Mouse (Mus musculus): Measurements from ENCODE around the gene Nipal1. TPM values are rescaled to one million over a fixed set of nuclear protein-coding genes. Genes with fewer than 3 reads are reported as not detected.

Nipal1 gene
- total and polyA plus RNA-seq, 3 experiments = 0.35 TPM; not detected in 2

DNA sequence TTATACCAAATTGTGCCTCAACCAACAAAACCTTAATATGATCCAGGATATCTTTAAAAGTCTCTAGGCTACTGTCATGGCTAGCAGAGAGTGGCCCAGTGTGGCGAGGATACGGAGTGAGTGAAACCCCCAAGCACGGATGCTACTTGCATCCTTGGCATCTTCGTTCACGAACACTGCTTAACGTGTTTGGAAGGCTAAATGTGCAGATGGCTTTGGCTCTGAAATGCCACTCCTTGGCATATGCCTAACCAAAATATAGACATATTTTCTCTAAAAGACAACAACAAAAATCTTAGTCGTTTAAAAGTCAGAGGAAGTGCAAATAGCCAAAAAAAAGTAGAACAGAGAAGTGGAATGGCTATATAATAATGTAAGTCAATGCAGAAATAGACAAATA lies 42.0 kb downstream of the Nipal1 start (continued):
- TF ChIP-seq USF1 (IDR thresholded peaks at IDR 0.05; ENCODE audit: low read depth, low read length) (no peak), ZKSCAN1 (IDR thresholded peaks at IDR 0.05; ENCODE audit: low read depth, low read length) (no peak), TAL1 (IDR thresholded peaks at IDR 0.05; ENCODE audit: low read length) (no peak)

- no peaks in the 10 kb centered on the region for H3K36me3 ChIP-seq (ENCODE audit: control insufficient read depth in 1 of 2, insufficient read depth in 2 of 2, low read length in 2 of 2)
- no peak for TF ChIP-seq BHLHE40 (IDR thresholded peaks at IDR 0.05; ENCODE audit: borderline replicate concordance, low read depth, low read length)
- TF ChIP-seq NELFE (IDR thresholded peaks at IDR 0.05; ENCODE audit: low read depth, low read length) = no peak
- no peak for TF ChIP-seq RAD21 (IDR thresholded peaks at IDR 0.05; ENCODE audit: low read depth, low read length)
- TF ChIP-seq GATA1 (IDR thresholded peaks at IDR 0.05; ENCODE audit: low read depth, low read length) = no peak
- TF ChIP-seq NRF1 (IDR thresholded peaks at IDR 0.05; ENCODE audit: insufficient read depth, low read depth, low read length, poor library complexity, severe bottlenecking) = no peak
- TF ChIP-seq CHD1 (IDR thresholded peaks at IDR 0.05; ENCODE audit: low read depth, low read length) = no peak
- no peak for TF ChIP-seq MEF2A (IDR thresholded peaks at IDR 0.05; ENCODE audit: extremely low read depth, insufficient replicate concordance, low read depth, low read length, poor library complexity, severe bottlenecking)
- no peak for TF ChIP-seq E2F4 (IDR thresholded peaks at IDR 0.05; ENCODE audit: borderline replicate concordance, low read depth, low read length)
- TF ChIP-seq SMC3 (IDR thresholded peaks at IDR 0.05; ENCODE audit: low read depth, low read length) = no peak
- TF ChIP-seq USF2 (IDR thresholded peaks at IDR 0.05; ENCODE audit: borderline replicate concordance in 1 of 2, insufficient read depth in 1 of 2, low read depth in 1 of 2, low read length in 2 of 2) = no peak
- TF ChIP-seq MAZ (IDR thresholded peaks at IDR 0.05; ENCODE audit: low read depth, low read length) = no peak
- no peak for TF ChIP-seq POLR2A (IDR thresholded peaks at IDR 0.05; ENCODE audit: control insufficient read depth in 1 of 2, insufficient read depth in 1 of 2, low read depth in 1 of 2, low read length in 2 of 2, poor library complexity in 1 of 2)
- TF ChIP-seq SIN3A (IDR thresholded peaks at IDR 0.05; ENCODE audit: low read length) = no peak
- no peak for TF ChIP-seq MXI1 (IDR thresholded peaks at IDR 0.05; ENCODE audit: low read depth, low read length)
- TF ChIP-seq MAX (IDR thresholded peaks at IDR 0.05; ENCODE audit: low read length) = no peak
- no peak for TF ChIP-seq TBP (IDR thresholded peaks at IDR 0.05; ENCODE audit: low read depth, low read length)
- TF ChIP-seq ETS1 (IDR thresholded peaks at IDR 0.05; ENCODE audit: low read depth, low read length) = no peak
- TF ChIP-seq ZC3H11A (IDR thresholded peaks at IDR 0.05; ENCODE audit: low read depth, low read length) = no peak
- DNase-seq (ENCODE audit: low read depth, low spot score) = no peak
Observed at GRCm38 (mm10) chr5:72690516-72690915, 42.9 kb downstream of the Nipal1 start.

More at GRCm38 (mm10) chr5:72690516-72690915, 42.9 kb downstream of the Nipal1 start:
- no peak overlapping the region for H3K4me3 ChIP-seq (ENCODE audit: control insufficient read depth in 1 of 2, insufficient read depth in 1 of 2, low read depth in 2 of 2, low read length in 2 of 2)
- H3K4me1 ChIP-seq (ENCODE audit: control insufficient read depth in 1 of 2, insufficient read depth in 2 of 2, low read length in 2 of 2) = no peaks in the 10 kb centered on the region
- no peaks in the 10 kb centered on the region for H3K9me3 ChIP-seq (replicated peaks; ENCODE audit: insufficient read depth, low read length)
- no peaks in the 10 kb centered on the region for H3K27me3 ChIP-seq (ENCODE audit: control insufficient read depth in 1 of 2, insufficient read depth in 2 of 2, low read length in 2 of 2)
- H3K79me2 ChIP-seq (ENCODE audit: control insufficient read depth, insufficient read depth, low read length, poor library complexity) = no peaks in the 10 kb centered on the region
- no peak overlapping the region for H3K27ac ChIP-seq (ENCODE audit: control insufficient read depth, low read depth, low read length)
- H3K9ac ChIP-seq (ENCODE audit: control insufficient read depth, low read depth, low read length, poor library complexity, severe bottlenecking) = no peak overlapping the region
